Mouse (Mus musculus): ENCODE results near the gene Kpna7.

GRCm38 (mm10) chr5:145075081-145075480 lies 8.7 kb downstream of the Kpna7 start:
- TF ChIP-seq GATA1 (IDR thresholded peaks at IDR 0.05; ENCODE audit: low read depth, low read length) (no peak), CTCF (IDR thresholded peaks at IDR 0.05 in 2 of 3, conservative IDR thresholded peaks at IDR 0.05 in 1 of 3; ENCODE audit: control insufficient read depth in 1 of 3, insufficient read depth in 1 of 3, low read depth in 2 of 3, low read length in 3 of 3, poor library complexity in 1 of 3, severe bottlenecking in 1 of 3) (no peak), POLR2A (IDR thresholded peaks at IDR 0.05; ENCODE audit: control insufficient read depth in 1 of 2, insufficient read depth in 1 of 2, low read depth in 1 of 2, low read length in 2 of 2, poor library complexity in 1 of 2) (no peak), USF1 (IDR thresholded peaks at IDR 0.05; ENCODE audit: low read depth, low read length) (no peak)

Data from MEL (cell line).